In genomic region chr2:168104375-168105144, GRCm38 (mm10) we compare ENCODE assay signal across 11 mouse cellular contexts. TPM values are rescaled to one million over a fixed set of nuclear protein-coding genes. Genes with fewer than 3 reads are reported as not detected.
A peak's percentile ranks its signal among the peaks of the same experiment; 100 is the strongest.
DNase-seq lines count a peak whose midpoint lies in the region; ATAC-seq lines count a peak whose summit lies in the region.
"Had no signal": no experiment of that assay in that cellular context is flagged by ENCODE, and none has a peak within 500 bp of the region (broad histone marks: within the 10 kb centered on the region; RNA-seq: fewer than 3 reads in every experiment).

No protein-coding gene starts in this region.

- peak overlapping the region; percentile 70 for H3K27ac ChIP-seq in intestine, embryonic 16.5 days (ENCODE audit: low read length)
- H3K27ac ChIP-seq: neural tube, embryonic 12.5 days had no signal

- peak; percentile 34 for DNase-seq in ES-CJ7 (ENCODE audit: low read depth, low spot score)
- peak; percentile 39 for DNase-seq in liver
- peak; percentile 54 for DNase-seq in lung, postnatal 14 days
- DNase-seq in cerebellum, postnatal 36 days: no peak
- DNase-seq in layer of hippocampus, postnatal 25 days (ENCODE audit: extremely low spot score in 1 of 2, low spot score in 1 of 2): no peak
- no peak for DNase-seq in left cerebral cortex, postnatal 4 days
- no peak for DNase-seq in natural killer cell, adult 2 months (ENCODE audit: low spot score in 2 of 2)
- DNase-seq: cerebellum, adult 2 months; heart, postnatal 10 days had no signal

- intact Hi-C loops in left cerebral cortex, postnatal 4 days (cut with DNase I): no loop called here

- H3K9ac ChIP-seq in intestine, embryonic 16.5 days (ENCODE audit: low read depth, low read length): no peak overlapping the region; the same call in 1 of the 2 replicates
- H3K9ac ChIP-seq: neural tube, embryonic 12.5 days had no signal

- H3K36me3 ChIP-seq in intestine, embryonic 16.5 days (ENCODE audit: control insufficient read depth, insufficient read depth, low read length): no peaks in the 10 kb centered on the region

- H3K27me3 ChIP-seq in intestine, embryonic 16.5 days (replicated peaks; ENCODE audit: control insufficient read depth, insufficient read depth, low read length): no peaks in the 10 kb centered on the region
- H3K27me3 ChIP-seq: neural tube, embryonic 12.5 days had no signal

- peaks cover 12% of the 10 kb centered on the region for H3K4me1 ChIP-seq in intestine, embryonic 16.5 days (ENCODE audit: control insufficient read depth, insufficient read depth, low read length)

- 54% methylated on average over 22 of the region's 22 CpGs for WGBS in intestine, embryonic 16.5 days

- no peak overlapping the region for H3K4me3 ChIP-seq in intestine, embryonic 16.5 days (ENCODE audit: low read length)
- H3K4me3 ChIP-seq: neural tube, embryonic 12.5 days had no signal

- H3K9me3 ChIP-seq in intestine, embryonic 16.5 days (ENCODE audit: control insufficient read depth, low read length): no peaks in the 10 kb centered on the region
- H3K9me3 ChIP-seq: neural tube, embryonic 12.5 days had no signal

- peak; percentile 96 for ATAC-seq in intestine, embryonic 16.5 days

- H3K4me2 ChIP-seq in intestine, embryonic 16.5 days (ENCODE audit: low read depth, low read length): peak overlapping the region; percentile 19; the same call in 1 of the 2 replicates
- H3K4me2 ChIP-seq: neural tube, embryonic 12.5 days had no signal

RNA-seq across cellular contexts. Expression of gene Pard6b, which starts 23.8 kb away (rescaled TPM):
- 7.8 and 13.9 TPM in 2 replicates for polyA plus RNA-seq in intestine, embryonic 16.5 days (2015; fragmentation: Nextera tagmentation; extraction: Ambion mirVana)
- 1 to 10 TPM; 4.2 TPM for total RNA-seq in layer of hippocampus, postnatal 25 days (2021)
- total RNA-seq in left cerebral cortex, postnatal 4 days (2021): 1 to 10 TPM; 4.3 to 4.9 TPM

Comparison
In these comparisons a context has a peak if more than half of its experiments do, and no peak if none do; other contexts are left out.
1. DNase-seq: peak in ES-CJ7 (single experiment), liver (single experiment) and lung, postnatal 14 days (single experiment); none in cerebellum, postnatal 36 days (0 of 2), layer of hippocampus, postnatal 25 days (0 of 2), left cerebral cortex, postnatal 4 days (single experiment) and natural killer cell, adult 2 months (0 of 2).